Mouse (Mus musculus): ENCODE measurements at regions not wholly inside any gene's neighbourhood (a gene's known extent, or its start where the extent isn't known, plus 50 kb on each side); places are given as distances from the start of the nearest gene placed in this dataset.

DNA sequence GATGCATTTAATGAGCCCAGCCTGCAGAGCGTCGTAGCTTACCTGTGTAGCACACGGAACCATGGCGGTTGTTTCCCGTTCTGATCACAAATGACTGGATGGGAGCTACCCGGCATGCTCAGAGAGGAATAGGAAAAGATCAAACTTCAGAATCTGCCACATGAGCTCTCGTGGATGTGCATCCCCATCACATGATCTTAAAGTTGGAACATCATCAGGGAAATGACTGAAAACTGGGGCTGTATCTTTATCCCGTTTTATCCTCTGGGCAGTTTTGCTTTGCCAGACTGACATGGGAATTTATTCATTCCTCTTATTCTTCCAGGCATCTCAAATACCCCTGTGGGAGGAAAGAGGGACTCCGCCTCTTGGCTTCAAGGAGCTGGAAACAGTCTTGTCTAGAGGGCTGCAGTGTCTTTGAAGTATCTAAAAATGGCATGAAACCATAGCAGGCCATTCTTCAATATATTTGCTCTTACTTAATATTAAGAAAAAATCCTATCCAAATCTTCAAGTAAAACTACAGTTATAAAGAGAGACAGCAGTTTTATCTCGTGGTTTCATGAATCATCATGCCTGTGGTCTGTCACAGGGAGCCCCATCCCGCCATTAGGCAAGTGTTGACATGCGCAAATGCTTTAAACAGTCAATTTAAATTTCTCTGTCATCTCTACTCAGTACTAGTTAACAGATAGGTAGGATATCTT lies 339.4 kb downstream of the Foxo1 start:
- no peak for DNase-seq (ENCODE audit: extremely low spot score, low spot score)

DNA sequence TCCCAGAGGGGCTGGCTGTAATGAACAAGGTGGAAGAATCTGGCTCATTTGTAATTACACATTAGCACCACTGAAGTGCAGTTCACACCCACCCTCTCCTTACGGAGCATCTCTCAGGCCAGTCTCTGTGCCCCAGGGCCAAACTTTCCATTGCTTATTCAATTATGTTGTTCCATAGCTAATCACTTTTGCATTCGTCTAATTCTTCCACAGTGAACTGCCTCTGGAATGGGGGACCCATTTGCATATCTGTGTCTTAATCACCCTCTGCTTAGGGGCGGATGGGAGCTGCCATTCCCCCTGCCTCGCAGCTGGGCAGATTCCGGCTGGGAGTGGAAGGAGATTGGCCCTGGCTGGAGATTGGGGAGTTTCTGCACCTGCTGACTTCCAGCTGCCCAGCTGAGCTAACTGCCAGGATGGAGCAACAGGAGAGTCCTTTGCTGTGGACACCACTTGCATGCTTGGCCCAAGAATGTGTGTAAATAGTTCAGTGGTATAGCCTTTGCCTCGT lies 337.2 kb downstream of the Foxo1 start:
- no peak for DNase-seq (ENCODE audit: extremely low spot score, low spot score)

DNA sequence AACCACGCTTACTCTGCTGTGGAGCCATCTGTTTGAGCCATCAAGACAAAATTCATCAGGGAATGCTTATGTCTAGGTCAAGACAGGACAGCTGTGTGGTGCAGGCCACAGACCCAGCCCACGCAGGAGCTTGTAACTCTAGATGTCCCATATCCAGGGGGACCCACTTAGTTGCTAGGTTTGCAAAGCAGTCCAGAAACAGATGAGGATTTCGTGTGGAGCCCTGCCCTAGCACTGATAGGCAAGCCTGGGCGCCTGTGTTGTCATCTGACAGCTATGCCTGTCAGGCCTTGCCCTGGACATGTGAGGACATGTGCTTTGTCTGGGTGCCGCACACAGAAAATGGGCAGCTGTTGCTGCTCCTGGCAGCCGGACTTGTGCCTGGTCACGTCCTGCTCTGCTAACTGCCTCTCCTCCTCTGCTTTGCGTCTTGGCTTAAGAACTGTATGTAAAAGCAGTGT lies 335.1 kb downstream of the Foxo1 start:
- DNase-seq (ENCODE audit: extremely low spot score, low spot score): peak; percentile 20

DNA sequence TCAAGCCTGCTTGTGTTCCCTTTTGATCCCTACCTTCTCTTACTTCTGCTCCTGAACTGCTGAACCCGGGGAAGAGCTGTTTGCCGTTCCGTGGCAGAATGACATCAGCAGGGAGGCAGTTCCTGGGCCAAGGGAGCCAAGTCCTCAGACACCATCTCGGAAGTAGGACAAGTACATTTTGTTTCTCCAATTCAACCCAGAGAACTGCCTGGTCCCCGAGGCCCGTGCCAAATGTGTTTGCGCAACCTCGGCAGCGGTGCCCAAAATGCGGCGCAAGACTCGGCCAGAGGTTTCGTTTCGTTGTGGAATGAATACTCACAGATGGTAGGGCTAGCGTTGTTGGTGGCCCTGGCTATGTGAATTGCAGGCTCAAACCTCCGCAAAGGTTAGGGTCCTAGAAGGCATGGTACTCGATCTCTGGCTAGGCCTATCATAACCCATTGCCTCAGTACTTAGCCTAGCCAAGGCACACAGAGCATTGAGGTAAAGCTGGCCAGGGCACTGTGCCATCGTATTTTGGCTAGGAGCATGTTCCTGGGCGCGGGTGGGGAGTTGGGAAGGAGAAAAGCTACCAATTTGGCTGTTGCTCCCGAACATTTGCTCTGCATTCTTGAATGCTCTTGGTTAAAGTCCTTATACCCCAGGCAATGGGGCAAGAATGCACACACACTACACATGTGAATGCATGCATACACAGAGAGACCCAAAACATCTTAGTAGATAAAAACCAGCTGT lies 333.0 kb downstream of the Foxo1 start:
- DNase-seq (ENCODE audit: extremely low spot score, low spot score): no peak

DNA sequence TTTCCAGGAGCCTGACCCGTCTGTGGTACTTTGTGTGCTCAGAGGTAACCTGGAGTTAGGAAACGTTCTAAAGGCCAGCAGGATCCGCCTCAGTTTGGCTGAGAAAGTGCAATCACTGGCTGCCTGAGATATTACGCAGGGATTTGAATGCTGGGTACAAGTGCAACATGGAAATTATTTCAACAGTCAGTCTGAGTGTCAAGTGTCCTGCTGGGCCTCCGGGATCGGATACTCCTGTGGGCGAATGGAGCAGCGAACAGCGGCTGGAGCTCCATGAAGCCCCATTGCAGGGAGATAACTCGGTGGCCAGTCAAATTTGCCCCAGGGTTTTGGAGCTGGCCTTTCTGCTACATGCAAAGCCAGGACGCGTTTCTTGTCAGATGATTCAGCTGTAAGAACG lies 332.4 kb downstream of the Foxo1 start:
- DNase-seq (ENCODE audit: extremely low spot score, low spot score): no peak

DNA sequence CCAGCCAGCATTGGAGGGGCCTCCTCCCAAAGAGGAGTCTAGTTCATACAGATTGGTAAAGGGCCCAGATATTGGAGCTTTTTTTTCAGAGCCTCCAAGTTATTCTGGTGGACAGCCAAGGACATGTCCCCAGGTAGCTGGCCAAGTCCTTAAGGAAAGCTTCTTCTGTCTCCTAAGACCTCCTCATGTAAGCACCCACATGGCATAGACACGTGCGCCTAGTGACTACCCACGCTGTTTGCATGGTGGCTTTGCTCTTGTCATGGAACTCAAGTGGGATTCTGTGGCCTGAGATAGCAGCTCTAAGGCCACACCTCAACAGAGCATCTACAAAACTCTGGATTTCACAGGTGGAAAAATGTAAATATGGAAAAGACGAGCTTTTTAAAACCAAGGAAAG lies 332.0 kb downstream of the Foxo1 start:
- DNase-seq (ENCODE audit: extremely low spot score, low spot score): no peak

DNA sequence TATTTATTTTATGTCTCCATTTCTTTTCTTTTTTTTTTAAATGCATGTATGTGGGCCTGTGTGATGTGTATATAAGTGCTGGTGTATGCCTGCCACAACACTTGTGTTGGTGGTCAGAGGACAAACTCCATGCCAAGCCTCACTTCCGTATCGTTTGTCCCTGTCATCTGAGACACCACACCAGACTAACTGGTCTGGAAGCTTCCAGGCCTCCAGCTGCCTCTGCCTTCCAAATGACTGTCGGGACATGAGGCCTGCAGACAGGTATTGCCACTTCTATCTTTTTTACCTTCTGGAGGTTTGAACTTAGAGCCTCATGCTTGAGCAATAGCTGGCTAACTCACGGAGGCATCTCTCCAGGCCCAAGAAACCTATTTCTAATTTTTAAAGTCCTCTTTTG lies 318.3 kb downstream of the Foxo1 start:
- DNase-seq (ENCODE audit: extremely low spot score, low spot score): no peak

DNA sequence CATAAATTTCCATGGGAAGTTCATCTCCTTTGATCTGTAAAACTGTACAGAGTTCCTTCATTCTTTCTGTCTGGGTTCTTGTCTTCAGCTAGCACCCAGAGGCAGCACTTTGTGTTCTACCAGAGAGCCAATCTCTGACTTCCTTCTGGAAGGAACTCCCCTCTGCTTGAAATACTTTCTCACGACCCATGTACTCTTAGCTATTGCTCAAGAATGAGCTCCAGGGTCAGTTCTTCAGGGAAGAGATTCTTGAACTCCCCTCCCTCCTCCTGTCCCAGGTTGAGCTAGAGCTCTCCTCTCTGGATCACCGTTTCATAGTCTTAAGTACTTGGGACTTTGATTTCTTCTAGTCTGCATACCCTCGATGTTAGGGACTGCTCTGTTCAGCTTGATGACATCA lies 311.8 kb downstream of the Foxo1 start:
- DNase-seq (ENCODE audit: extremely low spot score, low spot score): no peak

DNA sequence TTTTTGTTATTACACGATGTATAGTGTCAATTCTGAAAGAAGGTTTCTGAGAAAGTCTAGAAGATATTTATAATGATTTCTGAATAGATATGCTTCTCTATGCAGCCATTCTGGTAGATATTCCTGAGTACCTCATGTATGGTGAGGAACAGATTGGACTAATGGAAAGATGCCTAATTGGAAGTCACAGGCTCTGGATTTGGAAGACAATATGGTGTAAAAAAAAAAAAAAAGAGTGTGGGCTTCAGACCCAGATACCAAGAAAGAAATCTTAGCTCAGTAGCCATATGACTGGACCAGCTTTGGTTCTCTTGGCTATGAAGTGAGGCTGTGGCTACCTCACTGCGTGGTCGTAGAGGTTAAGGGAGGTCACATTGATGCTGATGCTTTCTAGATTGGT lies 311.0 kb downstream of the Foxo1 start:
- DNase-seq (ENCODE audit: extremely low spot score, low spot score): no peak

DNA sequence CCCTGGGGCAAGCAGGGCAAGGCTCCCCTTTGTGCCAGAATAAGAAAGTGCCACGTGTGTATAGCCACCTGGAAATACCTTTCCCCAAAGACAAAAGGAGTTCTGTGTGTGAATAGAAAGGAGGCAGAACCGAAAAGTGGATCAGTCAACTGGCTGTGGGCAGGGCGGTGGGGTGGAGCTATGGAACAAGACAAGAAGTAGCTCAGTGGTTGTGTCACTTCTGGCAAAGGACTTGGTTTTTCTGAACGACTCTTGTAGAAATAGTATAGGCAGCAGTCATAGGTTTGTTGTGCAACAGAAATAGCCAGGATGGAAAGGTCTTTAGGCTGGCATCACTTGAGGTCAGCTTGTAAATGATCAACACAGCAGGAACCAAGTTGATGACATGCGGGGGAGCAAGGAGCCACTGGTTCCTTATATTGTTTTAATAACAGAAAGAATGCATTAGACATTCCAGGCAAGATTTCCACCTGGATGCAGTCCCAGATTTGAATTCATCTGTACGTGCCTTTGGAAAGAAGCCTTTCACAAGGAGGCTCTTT lies 308.6 kb downstream of the Foxo1 start:
- no peak for DNase-seq (ENCODE audit: extremely low spot score, low spot score)

DNA sequence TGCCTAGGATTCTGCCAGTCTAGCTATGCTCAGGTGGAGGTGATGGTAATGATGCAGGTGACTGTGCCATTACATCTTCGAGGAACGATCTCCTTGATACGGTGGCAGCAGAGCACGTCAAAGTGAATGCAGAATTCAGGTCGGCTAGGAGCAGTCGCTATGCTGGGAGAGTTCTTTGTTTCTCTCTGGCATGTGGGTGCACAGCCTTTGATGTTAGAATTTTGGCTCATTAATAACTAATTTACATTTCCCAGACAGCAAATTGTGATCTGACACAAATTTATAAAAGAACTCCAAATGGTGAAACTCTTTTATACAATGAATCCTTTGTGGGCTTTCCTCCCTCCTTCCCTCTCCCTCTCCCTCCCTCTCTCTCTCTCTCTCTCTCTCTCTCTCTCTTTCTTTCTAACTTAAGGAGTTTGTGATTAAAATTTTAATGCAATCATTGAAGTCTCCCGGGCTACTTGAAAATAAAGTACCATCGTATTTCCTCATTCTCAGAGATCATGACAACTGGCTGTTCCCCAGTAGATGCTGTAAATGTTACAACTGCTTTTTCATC lies 307.2 kb downstream of the Foxo1 start:
- no peak for DNase-seq (ENCODE audit: extremely low spot score, low spot score)

DNA sequence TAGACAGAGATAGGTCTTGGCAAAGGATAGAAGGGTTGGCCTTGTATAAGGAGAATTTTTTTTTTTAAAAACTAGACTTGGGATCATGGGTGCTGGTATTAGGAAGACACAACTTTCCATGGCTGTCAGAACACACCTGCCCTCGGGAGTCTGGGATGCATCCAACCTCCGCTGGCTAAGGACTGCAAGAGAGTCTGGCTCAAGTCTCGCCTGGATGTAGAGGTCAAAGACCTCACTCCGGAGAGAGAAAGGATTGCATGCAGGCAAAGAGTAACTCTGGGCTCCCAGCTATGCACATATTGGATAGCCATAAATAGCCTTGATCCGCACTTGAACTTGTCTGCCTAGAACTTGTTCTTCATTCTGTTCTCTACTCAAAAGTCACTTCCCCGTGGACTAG lies 306.2 kb downstream of the Foxo1 start:
- DNase-seq (ENCODE audit: extremely low spot score, low spot score): no peak

DNA sequence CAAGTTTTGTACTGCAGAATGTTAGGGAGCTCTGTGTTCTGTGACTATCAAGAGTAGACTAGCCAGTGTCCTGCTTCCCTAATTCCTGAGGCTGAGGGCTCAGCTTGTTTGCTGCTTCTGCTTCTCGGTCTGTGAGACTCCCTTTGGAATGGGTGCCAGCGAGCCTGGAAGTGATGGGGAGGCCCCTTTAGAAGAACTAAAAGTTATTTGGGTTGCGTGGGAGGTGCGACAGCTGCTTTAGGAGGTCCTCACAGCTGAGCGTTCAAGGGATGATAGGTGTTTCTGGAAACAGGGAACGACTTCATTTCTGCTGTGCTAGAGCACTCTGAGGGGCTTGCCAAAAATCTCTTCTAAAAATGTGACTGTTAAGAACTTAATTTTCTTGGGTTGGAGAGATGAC lies 305.7 kb downstream of the Foxo1 start:
- no peak for DNase-seq (ENCODE audit: extremely low spot score, low spot score)

DNA sequence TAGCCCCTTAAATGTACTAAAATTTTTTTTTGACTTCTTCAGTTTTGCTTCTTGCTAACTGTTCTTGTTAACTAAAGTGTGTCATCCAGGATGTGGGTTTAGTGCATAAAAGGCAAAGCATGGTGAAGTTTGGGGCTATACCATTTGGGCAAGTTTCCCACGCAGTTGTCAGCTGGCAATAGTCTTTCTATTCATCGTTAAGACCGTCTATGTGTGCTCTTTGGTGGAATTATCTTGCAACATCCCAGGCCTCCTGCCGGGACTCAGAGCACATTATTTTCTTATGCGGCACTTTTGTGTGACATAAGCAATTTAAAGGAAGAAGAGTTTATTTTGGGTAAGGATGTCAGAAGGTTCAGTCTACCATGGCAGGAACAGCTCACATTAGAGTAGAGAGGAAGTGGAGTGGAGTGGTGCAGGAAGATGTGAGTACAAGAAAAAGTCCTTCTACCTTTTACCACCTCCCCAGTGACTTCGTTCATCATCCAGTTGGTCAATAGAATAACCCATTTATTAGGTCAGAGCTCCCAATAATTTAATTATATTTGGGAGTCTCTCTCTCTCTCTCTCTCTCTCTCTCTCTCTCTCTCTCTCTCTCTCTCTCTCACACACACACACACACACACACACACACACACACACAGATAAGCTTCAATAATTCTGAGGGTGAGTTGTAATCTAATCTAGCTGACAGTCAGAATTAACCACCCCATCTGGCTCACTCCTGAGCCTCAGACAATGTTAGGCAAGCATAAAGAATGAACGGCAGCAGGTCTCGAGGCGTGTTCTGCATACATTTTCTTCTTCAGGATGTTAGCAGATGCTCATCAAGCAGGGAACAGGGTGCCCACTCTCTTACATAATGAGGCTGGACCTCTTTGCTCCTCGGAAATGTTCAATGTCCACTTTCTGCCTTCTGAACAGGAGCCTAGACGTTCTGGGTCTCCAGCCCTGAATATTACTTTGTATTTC lies 304.7 kb downstream of the Foxo1 start:
- DNase-seq (ENCODE audit: extremely low spot score, low spot score): no peak

DNA sequence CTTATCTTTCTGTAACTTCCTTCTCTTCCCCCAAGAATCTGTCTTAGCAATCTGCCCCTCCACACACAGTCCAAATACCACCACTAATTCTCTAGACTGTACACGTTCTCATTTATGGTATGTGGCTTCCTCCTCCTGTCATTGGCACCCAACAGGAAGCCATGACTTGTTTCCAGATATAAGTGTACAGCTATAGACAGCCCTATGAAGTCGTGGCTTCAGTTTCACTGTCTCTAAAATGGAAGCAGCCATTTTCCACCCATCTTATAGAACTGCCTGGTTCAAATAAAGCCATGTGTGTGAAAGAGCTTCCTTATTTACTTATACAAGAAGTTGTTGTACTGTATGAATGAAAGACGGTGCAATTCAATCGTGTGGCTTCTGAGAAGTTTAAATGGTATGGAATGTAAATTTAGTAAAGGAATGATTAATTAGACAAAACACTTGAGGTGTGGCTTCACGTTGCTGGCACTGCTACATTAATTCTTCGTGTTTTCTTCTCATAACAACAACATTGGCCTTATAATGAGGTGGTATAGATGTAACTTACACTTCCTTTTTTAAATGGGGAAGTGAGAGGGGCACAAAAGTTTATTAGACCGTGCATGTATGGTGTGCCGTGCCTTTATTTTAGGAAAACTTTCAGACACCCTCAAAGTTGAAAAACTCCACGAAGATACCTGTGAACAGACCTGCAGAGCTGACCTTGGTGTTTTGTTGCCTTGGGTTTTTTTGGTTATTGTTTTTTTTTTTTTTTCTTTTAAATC lies 299.7 kb downstream of the Foxo1 start:
- no peak for DNase-seq (ENCODE audit: extremely low spot score, low spot score)

DNA sequence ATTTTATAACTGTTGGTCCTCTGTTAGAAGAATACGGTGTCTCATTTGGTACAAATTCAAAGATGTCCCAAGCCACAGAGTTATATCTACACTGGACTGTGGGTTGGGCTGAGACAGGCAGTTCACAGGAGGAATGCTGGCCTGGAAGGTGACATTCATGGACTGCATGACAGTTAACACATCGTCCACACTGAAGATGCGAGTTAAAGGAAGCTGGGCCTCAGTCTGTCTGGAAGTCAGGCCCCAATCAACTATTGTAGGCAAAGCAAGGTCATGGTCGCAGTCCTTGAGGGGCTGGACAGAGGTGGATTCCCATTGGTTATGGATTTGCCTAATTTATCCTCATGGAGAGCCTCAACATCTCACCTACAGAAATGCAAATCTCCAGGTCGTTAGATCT lies 295.5 kb downstream of the Foxo1 start:
- no peak for DNase-seq (ENCODE audit: extremely low spot score, low spot score)

DNA sequence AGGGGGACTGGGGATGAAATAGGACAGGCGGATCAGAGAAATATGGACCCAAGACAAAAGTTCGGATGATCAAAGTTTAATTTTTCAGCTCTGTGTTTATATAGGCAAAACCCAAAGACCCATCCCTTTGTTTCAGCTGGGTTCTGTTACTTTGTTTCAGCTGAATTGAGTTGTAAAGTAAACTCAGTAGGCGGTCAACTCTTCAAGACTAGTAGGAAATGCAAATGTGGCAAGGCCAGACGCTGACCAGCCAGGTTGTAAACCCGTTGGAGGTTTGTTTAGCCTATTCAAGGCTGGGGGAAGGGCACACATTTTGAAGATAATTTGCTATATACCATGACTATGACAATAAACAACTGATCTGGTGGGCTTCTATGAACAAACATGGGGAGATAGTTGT lies 294.7 kb downstream of the Foxo1 start:
- DNase-seq (ENCODE audit: extremely low spot score, low spot score): no peak

DNA sequence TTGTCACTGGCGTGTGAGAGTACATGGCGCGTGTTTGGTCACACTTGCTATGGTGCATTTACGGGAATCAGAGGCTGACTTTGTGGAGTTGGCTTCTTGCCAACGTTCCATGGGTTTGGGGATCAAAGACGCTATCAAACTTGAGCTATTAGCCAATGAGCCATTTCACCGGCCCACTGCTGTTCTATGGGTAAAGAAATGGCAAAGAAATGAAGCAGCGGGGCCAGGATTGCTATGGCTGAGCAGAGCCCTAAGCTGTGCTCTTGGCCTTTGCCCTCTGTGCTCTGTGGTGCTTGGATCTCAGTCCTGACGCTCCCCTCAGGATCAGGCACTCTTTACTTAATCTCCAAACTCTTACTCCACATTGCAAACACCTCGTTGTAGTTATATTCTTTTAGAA lies 291.3 kb downstream of the Foxo1 start:
- DNase-seq (ENCODE audit: extremely low spot score, low spot score): no peak

DNA sequence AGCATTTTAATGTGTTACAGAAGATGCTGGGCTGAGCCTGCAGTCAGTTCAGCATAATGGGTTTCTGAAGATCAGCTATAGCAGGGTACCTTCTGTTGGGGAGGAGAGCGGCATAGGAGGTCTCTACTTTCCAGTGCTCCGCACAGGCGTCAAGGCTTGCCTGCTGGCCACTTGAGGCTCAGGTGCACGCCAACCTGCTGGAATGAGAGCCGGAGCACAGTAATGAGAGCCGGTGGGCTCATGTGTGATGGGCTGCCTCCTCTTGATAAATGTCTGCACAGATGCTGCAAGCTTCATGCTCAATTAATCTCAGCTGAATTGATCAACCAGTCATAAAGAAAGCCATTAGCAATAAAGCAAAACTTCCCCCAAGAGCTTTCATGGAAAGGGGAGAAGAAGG lies 290.6 kb downstream of the Foxo1 start:
- DNase-seq (ENCODE audit: extremely low spot score, low spot score): no peak

DNA sequence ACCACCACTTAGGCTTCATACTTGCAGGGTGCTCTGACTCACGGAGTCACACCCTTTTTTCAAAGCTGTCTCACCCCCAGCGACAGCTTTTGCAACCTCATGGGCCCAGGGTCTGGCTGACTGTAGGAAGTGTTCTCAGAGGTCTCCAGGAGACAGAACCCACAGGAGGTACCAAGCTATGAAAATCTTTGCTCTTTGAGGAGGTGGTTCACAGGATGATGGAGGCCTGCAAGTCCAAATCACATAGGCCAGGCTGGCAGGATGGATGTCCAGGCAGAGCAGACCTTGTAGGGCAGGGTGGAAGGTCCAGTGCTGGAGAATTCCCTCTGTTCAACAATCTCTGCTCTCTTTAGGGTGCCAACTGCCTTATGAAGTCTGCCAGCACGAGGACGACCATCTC lies 289.2 kb downstream of the Foxo1 start:
- no peak for DNase-seq (ENCODE audit: extremely low spot score, low spot score)
